Mouse (Mus musculus) frontal cortex, adult (tissue): Measurements from ENCODE around the gene Gm20388.

ENCODE experiments used
- ATAC-seq: cut with Nextera tagmentation; 2 replicates; pipeline ENCODE4 v1.9.2; 2017; ENCODE audit warnings: mild to moderate bottlenecking, moderate library complexity, mixed read lengths; ENCODE audit not compliant: low TSS enrichment

Gm20388 gene

GRCm38 (mm10) chr8:120883369-120883768 lies 972.7 kb downstream of the Gm20388 start:
- ATAC-seq = no peak

GRCm38 (mm10) chr8:120883853-120884252 lies 973.2 kb downstream of the Gm20388 start:
- no peak for ATAC-seq

GRCm38 (mm10) chr8:120884881-120885280 lies 974.2 kb downstream of the Gm20388 start:
- ATAC-seq = no peak

- no peak for ATAC-seq
Measured at GRCm38 (mm10) chr8:120887254-120887653, 976.6 kb downstream of the Gm20388 start.

GRCm38 (mm10) chr8:120888005-120888404 lies 977.4 kb downstream of the Gm20388 start:
- no peak for ATAC-seq

GRCm38 (mm10) chr8:120889189-120889588 lies 978.5 kb downstream of the Gm20388 start:
- ATAC-seq = no peak

- no peak for ATAC-seq
Measured at GRCm38 (mm10) chr8:120890068-120890467, 979.4 kb downstream of the Gm20388 start.

- no peak for ATAC-seq
Measured at GRCm38 (mm10) chr8:120895009-120895408, 984.4 kb downstream of the Gm20388 start.

GRCm38 (mm10) chr8:120895600-120895999 lies 985.0 kb downstream of the Gm20388 start:
- ATAC-seq = no peak

- no peak for ATAC-seq
Measured at GRCm38 (mm10) chr8:120896203-120896602, 985.6 kb downstream of the Gm20388 start.

GRCm38 (mm10) chr8:120898008-120898407 lies 987.4 kb downstream of the Gm20388 start:
- no peak for ATAC-seq

GRCm38 (mm10) chr8:120898828-120899407 lies 988.3 kb downstream of the Gm20388 start:
- no peak for ATAC-seq

GRCm38 (mm10) chr8:120902346-120902745 lies 991.7 kb downstream of the Gm20388 start:
- ATAC-seq = no peak

- ATAC-seq = no peak
Measured at GRCm38 (mm10) chr8:120907671-120908070, 997.0 kb downstream of the Gm20388 start.

- no peak for ATAC-seq
Measured at GRCm38 (mm10) chr8:120910936-120911335, 1000.3 kb downstream of the Gm20388 start.

GRCm38 (mm10) chr8:120912463-120912862 lies 1001.8 kb downstream of the Gm20388 start:
- ATAC-seq = no peak

GRCm38 (mm10) chr8:120916831-120917435 lies 1006.3 kb downstream of the Gm20388 start:
- no peak for ATAC-seq

GRCm38 (mm10) chr8:120920527-120920926 lies 1009.9 kb downstream of the Gm20388 start:
- no peak for ATAC-seq

- no peak for ATAC-seq
Measured at GRCm38 (mm10) chr8:120926201-120926600, 1015.6 kb downstream of the Gm20388 start.

GRCm38 (mm10) chr8:120928082-120928481 lies 1017.4 kb downstream of the Gm20388 start:
- ATAC-seq = no peak

GRCm38 (mm10) chr8:120934596-120934995 lies 1024.0 kb downstream of the Gm20388 start:
- ATAC-seq = no peak

GRCm38 (mm10) chr8:120936685-120937084 lies 1026.0 kb downstream of the Gm20388 start:
- ATAC-seq = no peak

GRCm38 (mm10) chr8:120937474-120937873 lies 1026.8 kb downstream of the Gm20388 start:
- ATAC-seq = no peak

GRCm38 (mm10) chr8:120940287-120940686 lies 1029.6 kb downstream of the Gm20388 start:
- no peak for ATAC-seq
